Mouse (Mus musculus) G1E (cell line): ENCODE results near the gene Cisd3. TPM values are rescaled to one million over a fixed set of nuclear protein-coding genes. Genes with fewer than 3 reads are reported as not detected.
"Not testable (repeated sequence)": the region's sequence is repeated elsewhere in the genome, so short reads cannot be mapped to it uniquely, and the experiment has no call there.

Experiments used
- ATAC-seq: 2 replicates; pipeline ENCODE4 v1.8.0; 2016; ENCODE audit warnings: mild to moderate bottlenecking; ENCODE audit not compliant: insufficient number of reproducible peaks, poor library complexity, low FRiP score, severe bottlenecking; ENCODE audit errors: extremely low read depth
- DNase-seq: peaks from one replicate; pipeline ENCODE4 v3.0.0; 2012; ENCODE audit warnings: low spot score
- H3K27me3 ChIP-seq: 2 replicates; pipeline ENCODE4 v1.6.1; 2012; ENCODE audit warnings: mild to moderate bottlenecking, low read length, inconsistent platforms; ENCODE audit not compliant: insufficient read depth
- H3K36me3 ChIP-seq: replicated peaks from 2 replicates; pipeline ENCODE3; 2012; ENCODE audit warnings: mild to moderate bottlenecking, inconsistent platforms
- H3K4me1 ChIP-seq: 2 replicates; pipeline ENCODE4 v1.6.1; 2012; ENCODE audit warnings: low read depth, low read length, inconsistent platforms, mixed read lengths; ENCODE audit not compliant: insufficient read depth
- H3K4me3 ChIP-seq: 2 replicates; pipeline ENCODE4 v1.5.1; 2012; ENCODE audit warnings: low read depth, mild to moderate bottlenecking, inconsistent platforms, low read length, moderate library complexity, mixed read lengths
- H3K9me3 ChIP-seq: replicated peaks from 2 replicates; pipeline ENCODE4 v1.6.1; 2012; ENCODE audit warnings: inconsistent platforms
- CTCF ChIP-seq: IDR thresholded peaks from 2 replicates; pipeline ENCODE4 v1.5.1; 2012; ENCODE audit warnings: low read depth, low read length, inconsistent platforms, mixed read lengths
- GATA1 ChIP-seq: IDR thresholded peaks from 2 replicates; pipeline ENCODE4 v1.6.1; 2012; ENCODE audit warnings: borderline replicate concordance, low read length, inconsistent platforms, mixed read lengths
- GATA2 ChIP-seq: IDR thresholded peaks from 2 replicates; pipeline ENCODE4 v1.6.1; 2012; ENCODE audit warnings: low read depth, low read length, inconsistent platforms, borderline replicate concordance
- POLR2AphosphoS5 ChIP-seq: IDR thresholded peaks from 2 replicates; pipeline ENCODE4 v1.6.1; 2012; ENCODE audit warnings: low read depth, low read length, inconsistent platforms; ENCODE audit not compliant: insufficient replicate concordance
- TAL1 ChIP-seq: conservative IDR thresholded peaks from 2 replicates; pipeline ENCODE4 v1.6.1; 2012; ENCODE audit warnings: low read depth, low read length, inconsistent platforms, mixed read lengths
- polyA plus RNA-seq: library from polyadenylated mRNA; stranded (reverse); fragments of >175 nt; gene quantifications from 2 replicates; pipeline ENCODE4 v1.2.3, GENCODE M21; 2012
- total RNA-seq, 2 experiments: library from RNA; stranded (forward) in 1 of 2; stranded (reverse) in 1 of 2; fragments of 200-1000 nt in 1 of 2; fragments of >200 nt in 1 of 2; fragmentation: Nextera tagmentation in 1 of 2; gene quantifications; 2 replicates each; pipeline ENCODE4 v1.2.3; 2014 to 2017

Cisd3 gene
- total and polyA plus RNA-seq, 3 experiments: 2.6 to 14.7 (median 8.8) TPM

GRCm38 (mm10) chr11:97650341-97650740 is 35.3 kb upstream of the Cisd3 start:
- Histone ChIP-seq H3K9me3 (no peaks in the 10 kb centered on the region), H3K4me1 (no peaks in the 10 kb centered on the region), H3K27me3 (peaks cover 17% of the 10 kb centered on the region), H3K4me3 (no peak overlapping the region), H3K36me3 (no peaks in the 10 kb centered on the region)
- no peak for TF ChIP-seq TAL1
- TF ChIP-seq GATA1: no peak
- TF ChIP-seq CTCF: no peak
- no peak for TF ChIP-seq POLR2AphosphoS5
- no peak for TF ChIP-seq GATA2
- ATAC-seq (no peak), DNase-seq (no peak)

GRCm38 (mm10) chr11:97653376-97653775 is 32.2 kb upstream of the Cisd3 start:
- not testable (repeated sequence) for H3K4me1 ChIP-seq, DNase-seq, H3K4me3 ChIP-seq, H3K9me3 ChIP-seq, ATAC-seq
- Histone ChIP-seq H3K36me3 (peaks cover 14% of the 10 kb centered on the region), H3K27me3 (peaks cover 22% of the 10 kb centered on the region)

GRCm38 (mm10) chr11:97654210-97654609 is 31.4 kb upstream of the Cisd3 start:
- Histone ChIP-seq H3K27me3 (peaks cover 24% of the 10 kb centered on the region), H3K4me1 (peaks cover 8% of the 10 kb centered on the region), H3K9me3 (no peaks in the 10 kb centered on the region), H3K4me3 (no peak overlapping the region), H3K36me3 (peaks cover 18% of the 10 kb centered on the region)
- no peak for TF ChIP-seq GATA1
- TF ChIP-seq GATA2: no peak
- no peak for TF ChIP-seq POLR2AphosphoS5
- no peak for TF ChIP-seq CTCF
- TF ChIP-seq TAL1: no peak
- ATAC-seq (no peak), DNase-seq (no peak)

- H3K27me3 ChIP-seq: peaks cover 32% of the 10 kb centered on the region
- ATAC-seq (no peak), DNase-seq (no peak)
- peaks cover 18% of the 10 kb centered on the region for H3K36me3 ChIP-seq
- no peak overlapping the region for H3K4me3 ChIP-seq
- TF ChIP-seq TAL1 (no peak), POLR2AphosphoS5 (no peak), CTCF (no peak), GATA1 (no peak), GATA2 (no peak)
- H3K4me1 ChIP-seq: peaks cover 26% of the 10 kb centered on the region
- no peaks in the 10 kb centered on the region for H3K9me3 ChIP-seq
Measured at GRCm38 (mm10) chr11:97656269-97656971, 29.2 kb upstream of the Cisd3 start.

GRCm38 (mm10) chr11:97657184-97657945 is 28.3 kb upstream of the Cisd3 start:
- H3K36me3 ChIP-seq: peaks cover 18% of the 10 kb centered on the region
- no peak for ATAC-seq
- no peak overlapping the region for H3K4me3 ChIP-seq
- no peaks in the 10 kb centered on the region for H3K9me3 ChIP-seq
- peaks cover 42% of the 10 kb centered on the region for H3K27me3 ChIP-seq
- no peak for DNase-seq
- peaks cover 35% of the 10 kb centered on the region for H3K4me1 ChIP-seq
- TF ChIP-seq GATA1 (no peak), POLR2AphosphoS5 (no peak), CTCF (no peak), GATA2 (no peak), TAL1 (no peak)

- not testable (repeated sequence) for DNase-seq, H3K9me3 ChIP-seq, ATAC-seq, H3K4me3 ChIP-seq
- Histone ChIP-seq H3K4me1 (peaks cover 41% of the 10 kb centered on the region), H3K27me3 (peaks cover 47% of the 10 kb centered on the region), H3K36me3 (peaks cover 18% of the 10 kb centered on the region)
Measured at GRCm38 (mm10) chr11:97657967-97658366, 27.7 kb upstream of the Cisd3 start.
